Mouse (Mus musculus) embryonic fibroblast, embryonic 13.5 days (primary cell): ENCODE measurements around the gene Adamts1. TPM values are rescaled to one million over a fixed set of nuclear protein-coding genes. Genes with fewer than 3 reads are reported as not detected.

Source experiments
- H3K27ac ChIP-seq: 2 replicates; pipeline ENCODE4 v1.5.1; 2012; ENCODE audit warnings: low read length, control low read depth, inconsistent platforms; ENCODE audit not compliant: insufficient read depth
- H3K4me1 ChIP-seq: 2 replicates; pipeline ENCODE4 v1.6.1; 2011; ENCODE audit warnings: low read length; ENCODE audit not compliant: control insufficient read depth, insufficient read depth
- H3K4me3 ChIP-seq: 2 replicates; pipeline ENCODE4 v1.5.1; 2011; ENCODE audit warnings: mild to moderate bottlenecking, control low read depth, low read length; ENCODE audit not compliant: insufficient read depth
- CTCF ChIP-seq: IDR thresholded peaks from 2 replicates; pipeline ENCODE4 v1.5.1; 2011; ENCODE audit warnings: mild to moderate bottlenecking, control low read depth, low read length, moderate library complexity, borderline replicate concordance; ENCODE audit not compliant: insufficient read depth
- POLR2A ChIP-seq: IDR thresholded peaks from 2 replicates; pipeline ENCODE4 v1.6.1; 2011; ENCODE audit warnings: low read depth, mild to moderate bottlenecking, control low read depth, low read length, moderate library complexity
- polyA plus RNA-seq: library from polyadenylated mRNA; stranded (reverse); fragments of >200 nt; gene quantifications from 2 replicates; pipeline ENCODE4 v1.2.4, GENCODE M21; 2011; ENCODE audit warnings: low read depth; ENCODE audit not compliant: missing spikeins, insufficient read length

Adamts1 gene
- polyA plus RNA-seq, 1 experiment, result 68.9 TPM

- no peaks in the 10 kb centered on the region for H3K4me1 ChIP-seq
- no peak for TF ChIP-seq POLR2A
- H3K4me3 ChIP-seq, result no peak overlapping the region
- no peak overlapping the region for H3K27ac ChIP-seq
These were observed 30.6 kb downstream of the Adamts1 start for GRCm38 (mm10) chr16:85772272-85772671.

- H3K4me3 ChIP-seq, result no peak overlapping the region
- TF ChIP-seq CTCF, result no peak
- TF ChIP-seq POLR2A, result no peak
- no peak overlapping the region for H3K27ac ChIP-seq
- H3K4me1 ChIP-seq, result no peaks in the 10 kb centered on the region; the same call in 1 of the 2 replicates
These were observed 35.6 kb downstream of the Adamts1 start for GRCm38 (mm10) chr16:85767341-85767740.

- H3K27ac ChIP-seq, result no peak overlapping the region
- no peak for TF ChIP-seq CTCF
- no peak for TF ChIP-seq POLR2A
- H3K4me3 ChIP-seq, result no peak overlapping the region
- peaks cover 4% of the 10 kb centered on the region for H3K4me1 ChIP-seq
These were observed 37.2 kb downstream of the Adamts1 start for GRCm38 (mm10) chr16:85765697-85766096.

GRCm38 (mm10) chr16:85765167-85765566 is 37.7 kb downstream of the Adamts1 start:
- TF ChIP-seq CTCF, result no peak
- no peak for TF ChIP-seq POLR2A
- Histone ChIP-seq H3K4me3 (no peak overlapping the region), H3K4me1 (peaks cover 4% of the 10 kb centered on the region), H3K27ac (no peak overlapping the region)

GRCm38 (mm10) chr16:85762052-85762665 is 40.8 kb downstream of the Adamts1 start:
- TF ChIP-seq POLR2A (no peak), CTCF (no peak)
- H3K4me3 ChIP-seq, result no peak overlapping the region
- H3K27ac ChIP-seq, result no peak overlapping the region
- H3K4me1 ChIP-seq, result peaks cover 4% of the 10 kb centered on the region

- no peak overlapping the region for H3K4me3 ChIP-seq
- no peak overlapping the region for H3K27ac ChIP-seq
- no peak for TF ChIP-seq CTCF
- no peak for TF ChIP-seq POLR2A
- peaks cover 4% of the 10 kb centered on the region for H3K4me1 ChIP-seq
These were observed 41.8 kb downstream of the Adamts1 start for GRCm38 (mm10) chr16:85760961-85761580.

- Histone ChIP-seq H3K4me1 (peaks cover 3% of the 10 kb centered on the region), H3K27ac (no peak overlapping the region)
- TF ChIP-seq POLR2A (no peak), CTCF (no peak)
These were observed 46.7 kb downstream of the Adamts1 start for GRCm38 (mm10) chr16:85756101-85756819.

GRCm38 (mm10) chr16:85749335-85749734 is 53.6 kb downstream of the Adamts1 start:
- Histone ChIP-seq H3K4me3 (no peak overlapping the region), H3K27ac (no peak overlapping the region), H3K4me1 (no peaks in the 10 kb centered on the region)
- no peak for TF ChIP-seq CTCF

More at GRCm38 (mm10) chr16:85756101-85756819, 46.7 kb downstream of the Adamts1 start:
- no peak overlapping the region for H3K4me3 ChIP-seq

- H3K27ac ChIP-seq, result no peak overlapping the region
These were observed 55.1 kb downstream of the Adamts1 start for GRCm38 (mm10) chr16:85747589-85748360.

More at GRCm38 (mm10) chr16:85747589-85748360, 55.1 kb downstream of the Adamts1 start:
- TF ChIP-seq POLR2A (no peak), CTCF (no peak)
- no peaks in the 10 kb centered on the region for H3K4me1 ChIP-seq
- no peak overlapping the region for H3K4me3 ChIP-seq
